Mouse (Mus musculus) liver, embryonic 11.5 days (tissue): Measurements from ENCODE around the gene Rdh16f2. TPM values are rescaled to one million over a fixed set of nuclear protein-coding genes. Genes with fewer than 3 reads are reported as not detected.
"Not testable (repeated sequence)": the region's sequence is repeated elsewhere in the genome, so short reads cannot be mapped to it uniquely, and the experiment has no call there.

Source experiments
- ATAC-seq: fragments of 200-750 bp; cut with Nextera tagmentation; replicated peaks from 2 replicates; pipeline ENCODE4 v1.8.0; 2017; ENCODE audit warnings: moderate number of reproducible peaks, mild to moderate bottlenecking, moderate TSS enrichment, moderate library complexity; ENCODE audit not compliant: low FRiP score
- DNase-seq: peaks from one replicate; pipeline ENCODE4 v3.0.0-alpha.2; 2017; ENCODE audit warnings: low spot score
- H3K27ac ChIP-seq: fragments of 300-500 bp; sonication (generic); 2 replicates; pipeline ENCODE4 v1.5.1; 2014; ENCODE audit warnings: mild to moderate bottlenecking, low read depth, low read length, control low read depth
- H3K27me3 ChIP-seq: fragments of 300-500 bp; sonication (generic); replicated peaks from 2 replicates; pipeline ENCODE4 v1.6.1; 2014; ENCODE audit warnings: low read length, mixed read lengths; ENCODE audit not compliant: control insufficient read depth, insufficient read depth
- H3K36me3 ChIP-seq: fragments of 300-500 bp; sonication (generic); 2 replicates; pipeline ENCODE4 v1.6.1; 2014; ENCODE audit warnings: mild to moderate bottlenecking, low read length, moderate library complexity, mixed read lengths; ENCODE audit not compliant: control insufficient read depth, insufficient read depth
- H3K4me1 ChIP-seq: fragments of 300-500 bp; sonication (generic); replicated peaks from 2 replicates; pipeline ENCODE4 v1.6.1; 2014; ENCODE audit warnings: low read length, mixed read lengths; ENCODE audit not compliant: control insufficient read depth, insufficient read depth
- H3K4me2 ChIP-seq: fragments of 300-500 bp; sonication (generic); 2 replicates; pipeline ENCODE4 v1.6.1; 2014; ENCODE audit warnings: mild to moderate bottlenecking, control low read depth, moderate library complexity
- H3K4me3 ChIP-seq: fragments of 300-500 bp; sonication (generic); 2 replicates; pipeline ENCODE4 v1.5.1; 2014; ENCODE audit warnings: low read depth, low read length, control low read depth
- H3K9ac ChIP-seq: fragments of 300-500 bp; sonication (generic); 2 replicates; pipeline ENCODE4 v1.6.1; 2014; ENCODE audit warnings: low read depth, low read length, control low read depth
- H3K9me3 ChIP-seq: fragments of 300-500 bp; sonication (generic); 2 replicates; pipeline ENCODE4 v1.6.1; 2016; ENCODE audit warnings: low read length, inconsistent platforms, mixed read lengths; ENCODE audit not compliant: control insufficient read depth
- WGBS: fragments of 180-500 bp; shearing (Covaris S2); extraction: QIAGEN DNeasy Blood & Tissue Kit; methylation state at CpG from one replicate; pipeline ENCODE4 v1.1.7; 2014; 5-methylcytosine and 5-hydroxymethylcytosine counted together
- polyA plus RNA-seq: library from polyadenylated mRNA; unstranded; fragments of >200 nt; fragmentation: Nextera tagmentation; extraction: Ambion mirVana; gene quantifications from 2 replicates; pipeline ENCODE4 v1.2.1, GENCODE M21; 2014

Gene Rdh16f2
- polyA plus RNA-seq, 1 experiment from 2014 or later = not detected

DNA sequence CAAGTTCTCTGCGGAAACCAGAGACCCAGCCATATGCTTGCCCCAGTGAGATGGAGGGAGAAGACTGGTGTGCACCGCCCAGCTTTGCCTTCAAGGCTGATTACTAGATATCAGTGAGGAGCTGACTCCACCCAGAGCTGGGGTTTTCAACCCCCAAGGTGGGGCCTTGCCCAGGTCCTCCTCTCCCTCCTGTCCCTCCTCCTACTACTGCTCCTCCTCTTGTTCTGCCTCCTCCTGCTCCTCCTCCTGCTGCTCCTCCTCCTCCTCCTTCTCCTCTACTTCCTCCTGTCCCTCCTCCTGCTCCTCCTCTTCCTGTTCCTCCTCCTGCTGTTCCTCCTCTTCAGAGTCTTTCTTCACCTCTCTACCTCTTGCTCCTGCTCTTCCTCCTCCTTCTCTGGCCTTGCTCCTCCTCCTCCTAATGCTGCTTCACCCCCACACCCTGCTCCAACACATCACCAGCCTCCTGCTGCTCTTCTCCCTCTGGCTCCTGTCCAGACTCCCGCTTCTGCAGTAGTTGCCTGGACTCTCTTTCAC is 12.9 kb downstream of the Rdh16f2 start:
- peak; percentile 82 for ATAC-seq
- no peak for DNase-seq
- Histone ChIP-seq H3K27me3 (no peaks in the 10 kb centered on the region), H3K4me1 (peaks cover 16% of the 10 kb centered on the region), H3K36me3 (no peaks in the 10 kb centered on the region), H3K27ac (no peak overlapping the region), H3K9ac (no peak overlapping the region), H3K4me3 (no peak overlapping the region), H3K9me3 (no peaks in the 10 kb centered on the region), H3K4me2 (no peak overlapping the region)
- WGBS = 56% methylated on average over 3 of the region's 3 CpGs

DNA sequence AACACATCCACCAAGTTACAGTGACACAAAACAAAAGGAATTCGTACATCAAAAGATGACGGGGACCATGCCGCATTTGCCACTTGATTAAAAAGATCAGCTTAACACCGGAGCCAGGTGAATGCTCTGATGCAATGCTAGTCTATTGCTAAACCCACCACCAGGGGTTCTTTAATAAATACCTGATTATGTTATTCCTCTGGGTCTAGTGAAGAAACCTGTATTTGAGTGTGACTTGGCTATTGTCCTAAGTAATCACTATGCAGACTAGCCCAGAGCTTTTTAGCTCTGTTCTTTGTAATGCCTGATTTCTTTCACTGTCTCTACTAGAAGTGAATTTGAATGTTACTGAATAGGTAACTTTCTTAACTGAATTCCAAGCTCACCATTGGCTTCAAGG is 14.8 kb downstream of the Rdh16f2 start:
- ATAC-seq (no peak), DNase-seq (no peak)
- Histone ChIP-seq H3K4me2 (no peak overlapping the region), H3K27me3 (no peaks in the 10 kb centered on the region), H3K4me1 (peaks cover 16% of the 10 kb centered on the region), H3K36me3 (no peaks in the 10 kb centered on the region), H3K27ac (no peak overlapping the region), H3K9me3 (no peaks in the 10 kb centered on the region), H3K9ac (no peak overlapping the region), H3K4me3 (no peak overlapping the region)
- 86% methylated on average over 4 of the region's 4 CpGs for WGBS

DNA sequence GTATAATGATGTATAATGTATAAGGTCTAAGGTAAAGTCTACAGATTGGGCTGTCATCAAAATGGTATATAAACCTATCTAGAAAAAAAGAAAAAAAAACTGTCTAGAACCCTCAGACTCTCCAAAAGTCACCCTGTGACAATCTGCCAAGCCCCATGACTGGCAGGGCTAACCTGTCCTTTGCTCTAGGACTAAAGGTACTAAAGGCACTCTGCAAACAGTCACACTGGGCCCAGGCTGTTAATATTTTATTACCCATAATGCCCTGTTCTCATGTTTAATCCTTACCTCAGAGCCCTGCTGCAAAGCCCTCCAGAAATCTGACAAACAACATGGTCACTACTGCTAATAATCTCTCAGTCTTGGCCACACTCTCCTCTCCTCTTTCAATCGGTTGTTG is 20.3 kb downstream of the Rdh16f2 start:
- no peaks in the 10 kb centered on the region for H3K9me3 ChIP-seq
- no peaks in the 10 kb centered on the region for H3K4me1 ChIP-seq
- no peak overlapping the region for H3K4me2 ChIP-seq
- WGBS = 70% methylated on average over 1 of the region's 1 CpGs
- no peaks in the 10 kb centered on the region for H3K36me3 ChIP-seq
- no peak overlapping the region for H3K27ac ChIP-seq
- DNase-seq (no peak), ATAC-seq (no peak)
- H3K4me3 ChIP-seq = no peak overlapping the region
- no peaks in the 10 kb centered on the region for H3K27me3 ChIP-seq
- H3K9ac ChIP-seq = no peak overlapping the region

DNA sequence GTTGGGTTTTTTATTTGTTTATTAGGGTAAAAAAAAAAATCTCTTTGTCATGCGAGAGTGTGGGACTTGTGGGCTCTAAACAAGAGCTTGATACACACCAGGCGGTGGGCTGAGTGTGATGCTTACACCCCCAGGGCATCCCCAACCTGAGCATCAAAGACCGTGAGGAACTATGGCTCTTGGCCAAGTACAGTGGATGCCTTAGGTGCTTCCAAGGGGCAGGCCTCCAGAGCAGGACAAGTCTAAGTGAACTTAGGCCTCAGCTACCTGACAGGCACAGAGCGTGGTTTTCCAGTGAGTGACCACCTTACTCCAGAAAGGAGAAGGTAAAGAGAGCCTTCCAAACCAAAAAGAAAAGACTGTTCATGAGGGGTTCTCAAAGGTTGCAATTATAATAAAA is 20.7 kb downstream of the Rdh16f2 start:
- Histone ChIP-seq H3K27me3 (no peaks in the 10 kb centered on the region), H3K4me1 (no peaks in the 10 kb centered on the region), H3K9me3 (no peaks in the 10 kb centered on the region), H3K27ac (no peak overlapping the region), H3K9ac (no peak overlapping the region), H3K36me3 (no peaks in the 10 kb centered on the region), H3K4me2 (no peak overlapping the region), H3K4me3 (no peak overlapping the region)
- no peak for DNase-seq
- 75% methylated on average over 4 of the region's 4 CpGs for WGBS
- no peak for ATAC-seq

DNA sequence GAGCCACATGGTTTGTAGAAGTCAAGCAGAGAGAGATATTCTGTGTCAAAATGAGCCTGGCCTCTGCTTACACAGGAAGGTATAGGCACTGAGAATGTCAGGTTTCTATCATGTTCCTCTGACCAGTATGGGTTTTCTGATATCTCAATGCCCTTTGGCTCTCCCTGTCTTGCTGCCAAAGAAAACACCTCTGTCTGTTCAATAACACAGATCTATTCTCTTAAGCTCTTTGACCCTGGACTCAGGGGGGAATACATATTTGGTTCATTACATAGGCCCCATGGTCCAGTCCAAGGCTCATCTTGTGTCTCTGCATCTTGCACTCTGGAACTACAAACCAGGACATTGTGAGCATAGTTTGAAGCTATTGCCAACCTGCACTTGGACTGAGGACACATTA is 22.3 kb downstream of the Rdh16f2 start, which contains the start of gene Rdh7:
TSS of gene Rdh7 (minus strand) at position 213 of the 400 bp plus-strand sequence.
- Histone ChIP-seq H3K4me2 (no peak within 1 kb of the TSS), H3K9me3 (no peaks in the 10 kb centered on the region), H3K27me3 (no peaks in the 10 kb centered on the region), H3K36me3 (no peaks in the 10 kb centered on the region), H3K27ac (no peak within 1 kb of the TSS), H3K9ac (no peak within 1 kb of the TSS), H3K4me1 (no peaks in the 10 kb centered on the region), H3K4me3 (no peak within 1 kb of the TSS)
- ATAC-seq (no peak), DNase-seq (no peak)

DNA sequence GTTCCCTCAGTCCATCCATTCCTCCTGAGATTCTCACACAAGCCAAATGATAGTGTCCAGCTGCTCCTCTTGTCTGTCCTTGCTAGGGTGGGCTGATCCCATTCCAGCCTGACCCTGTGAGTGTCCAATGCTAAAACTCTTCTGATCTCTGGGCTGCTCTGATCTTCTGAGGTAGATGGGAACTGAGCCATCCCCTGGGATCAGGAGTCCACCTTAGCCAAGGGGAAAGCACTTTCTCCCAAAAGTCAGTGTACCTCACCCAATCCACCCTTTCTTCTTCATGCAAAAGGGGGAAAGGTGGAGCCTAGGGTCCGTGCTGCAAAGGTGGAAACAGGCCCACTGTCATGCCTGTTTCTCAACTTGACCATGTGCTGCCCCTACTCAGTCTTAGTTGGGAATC is 25.2 kb downstream of the Rdh16f2 start:
- H3K4me3 ChIP-seq = no peak overlapping the region
- H3K4me1 ChIP-seq = 0 out of 2 replicates have a peak, but pooled peaks cover 2% of the 10 kb centered on the region
- no peaks in the 10 kb centered on the region for H3K27me3 ChIP-seq
- no peaks in the 10 kb centered on the region for H3K36me3 ChIP-seq
- no peak for DNase-seq
- H3K27ac ChIP-seq = no peak overlapping the region
- H3K4me2 ChIP-seq = no peak overlapping the region
- 71% methylated on average over 1 of the region's 1 CpGs for WGBS
- H3K9me3 ChIP-seq = no peaks in the 10 kb centered on the region
- no peak for ATAC-seq
- H3K9ac ChIP-seq = no peak overlapping the region

DNA sequence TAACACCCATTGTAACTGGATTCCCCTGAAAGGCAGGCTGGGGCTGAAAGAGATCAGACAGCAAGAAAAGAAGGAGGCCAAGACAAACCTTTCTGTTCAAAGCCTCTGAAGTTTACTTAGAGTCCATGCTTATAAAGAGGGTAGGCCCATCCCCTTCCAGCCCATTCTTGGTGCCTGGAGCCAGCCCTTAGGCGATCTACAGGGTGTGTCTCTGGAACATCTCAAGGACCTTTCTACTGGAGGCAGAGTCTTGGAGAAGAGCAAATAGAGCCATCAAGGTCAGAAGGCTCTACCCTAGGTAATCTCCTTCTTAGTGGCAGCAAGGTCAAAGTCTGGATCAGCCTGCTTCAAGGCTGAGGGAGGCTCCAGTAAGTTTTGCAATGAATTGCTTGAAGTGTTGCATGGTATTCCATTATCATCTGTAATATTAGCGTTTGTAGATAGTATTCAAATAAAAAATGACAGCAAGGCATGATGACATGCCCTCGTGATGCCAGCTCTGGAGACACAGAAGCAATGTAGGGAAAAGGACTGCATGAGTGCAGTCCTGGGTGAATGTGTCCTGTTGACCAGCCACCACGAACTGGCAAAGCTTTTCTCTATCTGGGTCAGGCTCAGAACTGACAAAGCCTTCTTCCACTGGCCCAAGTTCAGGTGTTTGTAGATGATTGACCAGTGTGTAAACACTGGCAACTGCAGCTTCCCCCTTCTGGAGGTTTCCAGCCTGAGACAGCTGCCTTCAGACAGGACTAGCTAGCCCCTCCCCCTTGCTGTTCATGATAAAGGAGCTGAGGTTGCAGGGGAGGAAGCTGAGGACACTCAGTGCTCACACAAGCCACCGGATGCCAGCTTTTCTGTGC is 27.1 kb downstream of the Rdh16f2 start:
- not testable (repeated sequence) for H3K9me3 ChIP-seq, H3K36me3 ChIP-seq, H3K4me1 ChIP-seq, DNase-seq, H3K4me2 ChIP-seq, H3K4me3 ChIP-seq, H3K27me3 ChIP-seq, H3K9ac ChIP-seq, H3K27ac ChIP-seq
- WGBS = 50% methylated on average over 5 of the region's 5 CpGs
- ATAC-seq = peak; percentile 53

DNA sequence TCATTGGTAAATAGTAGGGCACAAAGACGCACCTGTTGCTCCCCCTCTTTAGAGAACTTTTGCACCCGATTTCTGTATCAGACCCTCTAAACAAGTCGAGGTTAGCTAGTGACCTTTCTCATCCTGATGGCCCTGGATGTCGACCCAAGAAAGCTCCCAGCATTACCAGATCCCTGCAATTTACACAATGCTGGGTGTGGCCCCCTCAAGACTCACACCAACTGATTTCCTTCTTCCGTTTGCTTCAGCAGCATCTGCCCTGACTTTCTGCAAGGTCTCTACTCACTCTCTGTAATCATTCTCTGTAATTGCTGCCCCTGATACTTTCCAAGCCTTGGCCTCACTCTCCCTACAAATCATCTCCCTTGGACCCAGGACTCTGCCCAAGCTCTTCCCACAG is 30.4 kb downstream of the Rdh16f2 start:
- 0 out of 2 replicates have a peak, but pooled peaks cover 2% of the 10 kb centered on the region for H3K4me1 ChIP-seq
- 50% methylated on average over 5 of the region's 5 CpGs for WGBS
- ATAC-seq (no peak), DNase-seq (no peak)
- no peak overlapping the region for H3K27ac ChIP-seq
- H3K9ac ChIP-seq = no peak overlapping the region
- no peaks in the 10 kb centered on the region for H3K9me3 ChIP-seq
- no peak overlapping the region for H3K4me2 ChIP-seq
- no peaks in the 10 kb centered on the region for H3K36me3 ChIP-seq
- H3K4me3 ChIP-seq = no peak overlapping the region
- no peaks in the 10 kb centered on the region for H3K27me3 ChIP-seq

DNA sequence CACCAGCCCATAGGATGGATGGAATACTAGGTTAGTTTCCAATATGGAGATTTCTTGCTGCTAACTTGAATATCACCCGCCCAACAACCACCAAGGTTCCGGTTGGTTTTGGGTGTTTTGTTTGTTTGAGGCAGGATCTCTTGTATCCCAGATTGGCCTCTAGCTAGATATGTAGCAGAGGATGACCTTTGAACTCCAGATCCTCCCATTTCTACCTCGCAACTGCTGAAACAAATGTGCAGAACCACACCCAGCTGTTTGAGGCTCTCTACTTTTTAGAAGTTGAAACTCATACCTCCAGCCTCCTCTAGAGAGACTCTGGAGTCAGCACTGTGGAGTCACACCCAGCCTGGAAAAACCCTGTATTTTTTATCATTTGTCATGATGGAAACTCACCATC is 31.2 kb downstream of the Rdh16f2 start:
- no peak for DNase-seq
- Histone ChIP-seq H3K4me3 (no peak overlapping the region), H3K36me3 (no peaks in the 10 kb centered on the region), H3K27me3 (no peaks in the 10 kb centered on the region), H3K9me3 (no peaks in the 10 kb centered on the region), H3K9ac (no peak overlapping the region), H3K4me1 (0 out of 2 replicates have a peak, but pooled peaks cover 2% of the 10 kb centered on the region), H3K27ac (no peak overlapping the region), H3K4me2 (no peak overlapping the region)
- no peak for ATAC-seq
- WGBS = 75% methylated on average over 3 of the region's 3 CpGs
